Mouse (Mus musculus) midbrain, embryonic 11.5 days (tissue): ENCODE data around the gene Akt1s1. TPM values are rescaled to one million over a fixed set of nuclear protein-coding genes. Genes with fewer than 3 reads are reported as not detected.
A peak's percentile ranks its signal among the peaks of the same experiment; 100 is the strongest.

Experiments used
- ATAC-seq: fragments of 200-750 bp; cut with Nextera tagmentation; 2 replicates; pipeline ENCODE4 v1.8.0; 2017; ENCODE audit warnings: moderate TSS enrichment, moderate library complexity; ENCODE audit not compliant: low FRiP score
- DNase-seq: peaks from one replicate; pipeline ENCODE4 v3.0.0; 2015; ENCODE audit warnings: low spot score; ENCODE audit errors: missing footprints
- H3K27ac ChIP-seq: fragments of 300-500 bp; sonication (generic); 2 replicates; pipeline ENCODE4 v1.5.1; 2014; ENCODE audit warnings: low read depth, low read length
- H3K27me3 ChIP-seq: fragments of 300-500 bp; sonication (generic); 2 replicates; pipeline ENCODE4 v1.6.1; 2014; ENCODE audit warnings: mild to moderate bottlenecking, low read length, moderate library complexity, mixed read lengths; ENCODE audit not compliant: control insufficient read depth, insufficient read depth
- H3K36me3 ChIP-seq: fragments of 300-500 bp; sonication (generic); 2 replicates; pipeline ENCODE4 v1.6.1; 2014; ENCODE audit warnings: mild to moderate bottlenecking, low read length, moderate library complexity, mixed read lengths; ENCODE audit not compliant: control insufficient read depth, insufficient read depth
- H3K4me1 ChIP-seq: fragments of 300-500 bp; sonication (generic); 2 replicates; pipeline ENCODE4 v1.6.1; 2014; ENCODE audit warnings: low read length; ENCODE audit not compliant: control insufficient read depth, insufficient read depth
- H3K4me2 ChIP-seq: fragments of 300-500 bp; sonication (generic); 2 replicates; pipeline ENCODE4 v1.6.1; 2014; ENCODE audit warnings: mild to moderate bottlenecking, moderate library complexity
- H3K4me3 ChIP-seq: fragments of 300-500 bp; sonication (generic); 2 replicates; pipeline ENCODE4 v1.5.1; 2014; ENCODE audit warnings: low read depth, low read length
- H3K9ac ChIP-seq: fragments of 300-500 bp; sonication (generic); 2 replicates; pipeline ENCODE4 v1.6.1; 2014; ENCODE audit warnings: low read length
- H3K9me3 ChIP-seq: fragments of 300-500 bp; sonication (generic); 2 replicates; pipeline ENCODE4 v1.6.1; 2016; ENCODE audit warnings: low read length; ENCODE audit not compliant: control insufficient read depth
- WGBS: fragments of 180-500 bp; shearing (Covaris S2); extraction: QIAGEN DNeasy Blood & Tissue Kit; methylation state at CpG from one replicate; pipeline ENCODE4 v1.1.7; 2014; 5-methylcytosine and 5-hydroxymethylcytosine counted together
- polyA plus RNA-seq: library from polyadenylated mRNA; unstranded; fragments of >200 nt; fragmentation: Nextera tagmentation; extraction: Ambion mirVana; gene quantifications from 2 replicates; pipeline ENCODE4 v1.2.1, GENCODE M21; 2014

Akt1s1 gene
- polyA plus RNA-seq, 1 experiment from 2014 or later = 34.3 TPM

- ATAC-seq (no peak), DNase-seq (no peak)
- Histone ChIP-seq H3K27ac (no peak overlapping the region), H3K4me2 (no peak overlapping the region), H3K36me3 (no peaks in the 10 kb centered on the region), H3K9me3 (no peaks in the 10 kb centered on the region), H3K4me1 (peaks cover 29% of the 10 kb centered on the region), H3K27me3 (no peaks in the 10 kb centered on the region), H3K4me3 (no peak overlapping the region), H3K9ac (no peak overlapping the region)
- WGBS = 87% methylated on average over 7 of the region's 7 CpGs
Measured at GRCm38 (mm10) chr7:44821666-44822448, 26.9 kb upstream of the Akt1s1 start.

GRCm38 (mm10) chr7:44823409-44823808 is 25.4 kb upstream of the Akt1s1 start:
- H3K9me3 ChIP-seq = no peaks in the 10 kb centered on the region
- no peak overlapping the region for H3K9ac ChIP-seq
- H3K36me3 ChIP-seq = no peaks in the 10 kb centered on the region; the same call in 1 of the 2 replicates
- ATAC-seq = no peak
- H3K4me1 ChIP-seq = peaks cover 15% of the 10 kb centered on the region
- no peak overlapping the region for H3K4me2 ChIP-seq
- H3K4me3 ChIP-seq = no peak overlapping the region
- no peaks in the 10 kb centered on the region for H3K27me3 ChIP-seq
- H3K27ac ChIP-seq = no peak overlapping the region
- WGBS = 42% methylated on average over 7 of the region's 7 CpGs
- DNase-seq = no peak

DNA sequence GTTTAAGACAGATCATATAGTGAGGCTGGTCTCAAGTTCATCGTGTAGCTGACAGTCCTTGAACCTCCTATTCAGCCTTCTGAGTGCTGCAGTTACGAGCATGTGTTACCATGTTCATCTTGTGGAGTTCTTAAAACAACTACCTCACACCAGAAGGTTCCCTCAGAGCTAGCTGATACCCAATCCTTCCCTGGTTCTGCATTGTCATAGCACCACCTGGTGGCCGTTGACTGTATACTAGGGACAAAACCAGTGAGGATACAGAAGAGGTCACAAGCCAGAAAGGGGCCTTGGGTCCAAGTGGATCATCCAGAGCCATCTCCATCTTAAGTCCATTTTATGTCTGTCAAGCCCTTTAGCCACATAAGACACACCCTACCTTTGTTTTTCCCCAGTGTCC is 23.9 kb upstream of the Akt1s1 start:
- H3K4me2 ChIP-seq = no peak overlapping the region
- 42% methylated on average over 3 of the region's 3 CpGs for WGBS
- H3K4me1 ChIP-seq = peaks cover 6% of the 10 kb centered on the region
- H3K27ac ChIP-seq = no peak overlapping the region
- H3K9ac ChIP-seq = no peak overlapping the region
- no peaks in the 10 kb centered on the region for H3K27me3 ChIP-seq
- peak; percentile 96 for DNase-seq
- ATAC-seq = peak; percentile 58; the same call in 1 of the 2 replicates
- peaks cover 14% of the 10 kb centered on the region for H3K36me3 ChIP-seq
- H3K4me3 ChIP-seq = no peak overlapping the region
- H3K9me3 ChIP-seq = no peaks in the 10 kb centered on the region

GRCm38 (mm10) chr7:44826771-44827170 is 22.0 kb upstream of the Akt1s1 start:
- 85% methylated on average over 3 of the region's 3 CpGs for WGBS
- Histone ChIP-seq H3K4me1 (peaks cover 6% of the 10 kb centered on the region), H3K4me2 (no peak overlapping the region), H3K9me3 (no peaks in the 10 kb centered on the region), H3K27ac (no peak overlapping the region), H3K27me3 (no peaks in the 10 kb centered on the region), H3K9ac (no peak overlapping the region), H3K4me3 (no peak overlapping the region), H3K36me3 (peaks cover 27% of the 10 kb centered on the region)
- ATAC-seq (no peak), DNase-seq (peak; percentile 10)

GRCm38 (mm10) chr7:44828706-44829105 is 20.1 kb upstream of the Akt1s1 start:
- H3K4me1 ChIP-seq = peaks cover 2% of the 10 kb centered on the region; the same call in 1 of the 2 replicates
- no peaks in the 10 kb centered on the region for H3K27me3 ChIP-seq
- H3K9me3 ChIP-seq = no peaks in the 10 kb centered on the region
- no peak overlapping the region for H3K27ac ChIP-seq
- DNase-seq (no peak), ATAC-seq (no peak)
- no peak overlapping the region for H3K9ac ChIP-seq
- H3K36me3 ChIP-seq = peaks cover 29% of the 10 kb centered on the region
- no peak overlapping the region for H3K4me2 ChIP-seq
- H3K4me3 ChIP-seq = no peak overlapping the region
- 92% methylated on average over 5 of the region's 5 CpGs for WGBS

GRCm38 (mm10) chr7:44832763-44833162 is 16.0 kb upstream of the Akt1s1 start:
- no peak for ATAC-seq

GRCm38 (mm10) chr7:44835373-44836015 is 13.3 kb upstream of the Akt1s1 start:
- ATAC-seq (no peak), DNase-seq (no peak)
- no peak overlapping the region for H3K27ac ChIP-seq
- no peak overlapping the region for H3K9ac ChIP-seq
- peaks cover 9% of the 10 kb centered on the region for H3K4me1 ChIP-seq
- H3K36me3 ChIP-seq = peaks cover 10% of the 10 kb centered on the region
- H3K9me3 ChIP-seq = no peaks in the 10 kb centered on the region
- peaks cover 17% of the 10 kb centered on the region for H3K27me3 ChIP-seq
- no peak overlapping the region for H3K4me3 ChIP-seq
- 82% methylated on average over 1 of the region's 1 CpGs for WGBS
- no peak overlapping the region for H3K4me2 ChIP-seq

More at GRCm38 (mm10) chr7:44832763-44833162, 16.0 kb upstream of the Akt1s1 start:
- Histone ChIP-seq H3K9me3 (no peaks in the 10 kb centered on the region), H3K9ac (no peak overlapping the region), H3K4me2 (no peak overlapping the region), H3K27me3 (no peaks in the 10 kb centered on the region), H3K36me3 (peaks cover 29% of the 10 kb centered on the region), H3K4me3 (no peak overlapping the region), H3K27ac (no peak overlapping the region), H3K4me1 (no peaks in the 10 kb centered on the region)
- DNase-seq = no peak
- WGBS = 80% methylated on average over 4 of the region's 4 CpGs

GRCm38 (mm10) chr7:44836016-44836404 is 12.8 kb upstream of the Akt1s1 start:
- Histone ChIP-seq H3K36me3 (peaks cover 6% of the 10 kb centered on the region), H3K9ac (no peak overlapping the region), H3K27me3 (peaks cover 20% of the 10 kb centered on the region), H3K4me2 (no peak overlapping the region), H3K27ac (no peak overlapping the region), H3K4me1 (peaks cover 9% of the 10 kb centered on the region), H3K9me3 (no peaks in the 10 kb centered on the region), H3K4me3 (no peak overlapping the region)
- 57% methylated on average over 3 of the region's 3 CpGs for WGBS
- ATAC-seq (no peak), DNase-seq (no peak)

GRCm38 (mm10) chr7:44836423-44837053 is 12.3 kb upstream of the Akt1s1 start:
- ATAC-seq = no peak
- 87% methylated on average over 9 of the region's 9 CpGs for WGBS
- no peak overlapping the region for H3K4me2 ChIP-seq

More at GRCm38 (mm10) chr7:44836423-44837053, 12.3 kb upstream of the Akt1s1 start:
- Histone ChIP-seq H3K4me3 (no peak overlapping the region), H3K27me3 (peaks cover 20% of the 10 kb centered on the region), H3K9ac (no peak overlapping the region), H3K36me3 (peaks cover 2% of the 10 kb centered on the region; the same call in 1 of the 2 replicates), H3K27ac (no peak overlapping the region), H3K9me3 (no peaks in the 10 kb centered on the region), H3K4me1 (peaks cover 9% of the 10 kb centered on the region)
- DNase-seq = no peak
